Mouse (Mus musculus) limb, embryonic 15.5 days (tissue): ENCODE measurements at regions not wholly inside any gene's neighbourhood (a gene's known extent, or its start where the extent isn't known, plus 50 kb on each side); places are given as distances from the start of the nearest gene placed in this dataset.
A peak's percentile ranks its signal among the peaks of the same experiment; 100 is the strongest.
"Not testable (repeated sequence)": the region's sequence is repeated elsewhere in the genome, so short reads cannot be mapped to it uniquely, and the experiment has no call there.

ENCODE experiments used
- ATAC-seq: fragments of 200-750 bp; cut with Nextera tagmentation; 2 replicates; pipeline ENCODE4 v1.8.0; 2017; ENCODE audit warnings: low read depth, moderate TSS enrichment; ENCODE audit not compliant: insufficient number of reproducible peaks, low FRiP score, low TSS enrichment
- H3K27ac ChIP-seq: fragments of 300-500 bp; sonication (generic); 2 replicates; pipeline ENCODE4 v1.5.1; 2015; ENCODE audit warnings: moderate library complexity, mild to moderate bottlenecking, inconsistent platforms
- H3K27me3 ChIP-seq: fragments of 300-500 bp; sonication (generic); 2 replicates; pipeline ENCODE4 v1.6.1; 2015; ENCODE audit warnings: inconsistent platforms
- H3K36me3 ChIP-seq: fragments of 300-500 bp; sonication (generic); 2 replicates; pipeline ENCODE4 v1.6.1; 2015; ENCODE audit warnings: inconsistent platforms
- H3K4me1 ChIP-seq: fragments of 300-500 bp; sonication (generic); 2 replicates; pipeline ENCODE4 v1.6.1; 2015; ENCODE audit warnings: inconsistent platforms
- H3K4me2 ChIP-seq: fragments of 300-500 bp; sonication (generic); 2 replicates; pipeline ENCODE4 v1.6.1; 2015; ENCODE audit warnings: mild to moderate bottlenecking, inconsistent platforms
- H3K4me3 ChIP-seq: fragments of 300-500 bp; sonication (generic); 2 replicates; pipeline ENCODE4 v1.5.1; 2015; ENCODE audit warnings: mild to moderate bottlenecking, inconsistent platforms
- H3K9ac ChIP-seq: fragments of 300-500 bp; sonication (generic); 2 replicates; pipeline ENCODE4 v1.6.1; 2015; ENCODE audit warnings: inconsistent platforms
- H3K9me3 ChIP-seq: fragments of 300-500 bp; sonication (generic); 2 replicates; pipeline ENCODE4 v1.6.1; 2016; ENCODE audit warnings: inconsistent platforms
- WGBS: fragments of 180-500 bp; shearing (Covaris S2); methylation state at CpG from one replicate; pipeline ENCODE4 v1.1.7; 2015; 5-methylcytosine and 5-hydroxymethylcytosine counted together

DNA sequence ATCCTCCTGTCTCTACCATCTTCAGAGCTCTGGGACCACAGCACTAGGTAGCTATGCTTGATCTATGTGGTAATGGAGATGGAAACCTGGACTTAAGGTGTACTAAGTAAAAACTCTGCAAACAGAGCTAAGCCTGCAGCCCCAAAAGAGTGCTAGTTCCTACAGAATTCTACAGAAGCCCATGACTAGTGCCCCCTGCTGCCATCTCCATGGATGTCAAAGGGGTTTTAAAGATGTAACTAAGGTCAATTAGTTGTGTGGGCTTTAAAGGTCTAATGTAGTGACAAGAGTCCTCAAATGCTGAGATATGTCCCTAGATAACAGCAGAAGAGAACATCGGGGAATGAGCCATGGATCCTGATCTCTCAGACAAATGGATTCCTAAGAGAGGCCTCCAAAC lies 212.1 kb downstream of the Trib2 start:
- H3K4me2 ChIP-seq, result no peak overlapping the region

DNA sequence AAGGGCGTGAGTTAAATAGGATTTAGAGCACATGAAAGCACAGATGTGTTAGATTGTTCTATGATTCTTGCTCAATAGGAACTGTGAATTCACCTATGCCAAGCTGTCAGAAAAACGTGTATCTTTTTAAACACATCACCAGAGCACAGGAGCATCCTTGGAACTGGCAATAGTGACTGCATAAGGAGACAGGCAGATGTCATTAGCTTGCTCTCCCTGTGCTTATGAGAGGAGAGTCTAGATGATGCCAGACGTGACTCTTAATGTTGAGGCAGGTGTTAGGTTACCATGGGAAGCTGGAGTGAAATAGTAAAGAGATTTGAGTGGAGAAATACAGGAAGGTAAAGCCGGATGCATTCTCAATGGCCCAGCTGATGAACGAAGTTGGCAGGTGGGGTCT lies 212.8 kb downstream of the Trib2 start:
- 43% methylated on average over 5 of the region's 5 CpGs for WGBS
- no peak overlapping the region for H3K27ac ChIP-seq
- H3K9me3 ChIP-seq, result no peaks in the 10 kb centered on the region
- H3K4me2 ChIP-seq, result no peak overlapping the region
- no peak for ATAC-seq
- H3K4me1 ChIP-seq, result peaks cover 14% of the 10 kb centered on the region
- H3K27me3 ChIP-seq, result no peaks in the 10 kb centered on the region
- no peaks in the 10 kb centered on the region for H3K36me3 ChIP-seq
- H3K4me3 ChIP-seq, result no peak overlapping the region
- H3K9ac ChIP-seq, result no peak overlapping the region

More for the DNA sequence above, 212.1 kb downstream of the Trib2 start:
- 90% methylated on average over 1 of the region's 1 CpGs for WGBS
- no peak overlapping the region for H3K27ac ChIP-seq
- peaks cover 14% of the 10 kb centered on the region for H3K4me1 ChIP-seq
- no peak overlapping the region for H3K9ac ChIP-seq
- ATAC-seq, result no peak
- no peaks in the 10 kb centered on the region for H3K36me3 ChIP-seq
- no peak overlapping the region for H3K4me3 ChIP-seq
- H3K27me3 ChIP-seq, result no peaks in the 10 kb centered on the region
- no peaks in the 10 kb centered on the region for H3K9me3 ChIP-seq

DNA sequence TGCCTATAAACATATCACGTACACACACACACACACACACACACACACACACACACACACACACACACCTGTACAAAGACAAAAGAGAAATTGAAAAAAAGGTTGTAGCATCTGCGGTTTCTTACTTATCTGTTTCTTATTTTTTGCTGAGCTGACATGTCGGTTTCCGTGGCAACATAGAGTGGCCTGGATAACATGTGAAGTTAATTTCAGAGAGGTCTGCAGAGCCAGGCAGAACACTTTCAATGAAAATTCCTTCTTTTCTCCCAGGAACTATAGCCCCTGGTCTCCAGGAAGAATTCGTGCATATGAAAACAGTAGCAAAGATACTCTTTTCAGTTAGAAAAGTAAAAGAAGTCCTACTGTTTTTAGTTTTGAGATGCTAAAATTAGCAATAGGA lies 213.4 kb downstream of the Trib2 start:
- no peaks in the 10 kb centered on the region for H3K27me3 ChIP-seq
- peaks cover 14% of the 10 kb centered on the region for H3K4me1 ChIP-seq
- no peak overlapping the region for H3K9ac ChIP-seq
- H3K9me3 ChIP-seq, result no peaks in the 10 kb centered on the region
- H3K4me2 ChIP-seq, result no peak overlapping the region
- 28% methylated on average over 5 of the region's 5 CpGs for WGBS
- no peak overlapping the region for H3K27ac ChIP-seq
- H3K4me3 ChIP-seq, result no peak overlapping the region
- ATAC-seq, result 0 out of 2 replicates have a peak, but pooled peaks have one; percentile 69
- H3K36me3 ChIP-seq, result no peaks in the 10 kb centered on the region

DNA sequence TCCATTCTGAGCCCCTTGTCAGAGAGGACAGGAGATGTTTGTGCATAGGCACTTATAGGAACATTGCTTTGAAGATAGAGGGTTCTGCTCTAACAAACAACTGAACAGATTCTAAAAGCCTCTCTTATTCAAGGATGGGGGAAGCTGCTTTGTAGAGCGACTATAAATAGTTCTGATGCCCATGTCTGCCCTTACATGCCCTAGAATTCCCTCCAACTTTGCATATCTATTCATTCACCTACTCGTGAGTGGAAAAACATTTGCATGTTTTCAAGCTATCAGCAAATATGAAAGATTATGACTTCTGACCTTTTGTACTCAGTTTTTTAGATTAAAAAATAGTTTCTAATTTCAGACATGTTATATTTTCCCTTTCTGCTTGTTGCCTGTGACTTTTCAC lies 222.0 kb downstream of the Trib2 start:
- Histone ChIP-seq H3K4me3 (no peak overlapping the region), H3K36me3 (no peaks in the 10 kb centered on the region), H3K9me3 (no peaks in the 10 kb centered on the region), H3K27ac (no peak overlapping the region), H3K27me3 (no peaks in the 10 kb centered on the region), H3K4me1 (no peaks in the 10 kb centered on the region), H3K4me2 (no peak overlapping the region), H3K9ac (no peak overlapping the region)
- 64% methylated on average over 2 of the region's 2 CpGs for WGBS
- ATAC-seq, result no peak

DNA sequence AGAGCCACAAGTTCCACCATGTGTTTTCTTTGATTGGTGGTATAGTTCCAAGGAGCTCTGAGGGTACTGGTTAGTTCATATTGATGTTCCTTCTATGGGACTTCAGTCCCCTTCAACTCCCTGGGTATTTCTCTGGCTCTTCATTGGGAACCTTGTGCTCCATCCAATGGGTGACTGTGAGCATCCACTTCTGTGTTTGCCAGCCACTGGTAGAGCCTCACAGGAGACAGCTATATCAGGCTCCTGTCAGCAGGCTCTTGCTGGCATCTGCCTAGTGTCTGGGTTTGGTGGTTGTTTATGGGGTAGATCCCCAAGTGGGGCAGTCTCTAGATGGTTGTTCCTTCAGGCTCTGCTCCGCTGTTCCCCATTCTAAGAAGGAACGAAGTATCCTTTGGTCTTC lies 228.9 kb downstream of the Trib2 start:
- H3K27me3 ChIP-seq, H3K36me3 ChIP-seq, H3K27ac ChIP-seq, H3K9ac ChIP-seq, H3K4me2 ChIP-seq, ATAC-seq, H3K4me3 ChIP-seq, H3K9me3 ChIP-seq, H3K4me1 ChIP-seq: not testable (repeated sequence)
- WGBS, result 99% methylated on average over 2 of the region's 2 CpGs

DNA sequence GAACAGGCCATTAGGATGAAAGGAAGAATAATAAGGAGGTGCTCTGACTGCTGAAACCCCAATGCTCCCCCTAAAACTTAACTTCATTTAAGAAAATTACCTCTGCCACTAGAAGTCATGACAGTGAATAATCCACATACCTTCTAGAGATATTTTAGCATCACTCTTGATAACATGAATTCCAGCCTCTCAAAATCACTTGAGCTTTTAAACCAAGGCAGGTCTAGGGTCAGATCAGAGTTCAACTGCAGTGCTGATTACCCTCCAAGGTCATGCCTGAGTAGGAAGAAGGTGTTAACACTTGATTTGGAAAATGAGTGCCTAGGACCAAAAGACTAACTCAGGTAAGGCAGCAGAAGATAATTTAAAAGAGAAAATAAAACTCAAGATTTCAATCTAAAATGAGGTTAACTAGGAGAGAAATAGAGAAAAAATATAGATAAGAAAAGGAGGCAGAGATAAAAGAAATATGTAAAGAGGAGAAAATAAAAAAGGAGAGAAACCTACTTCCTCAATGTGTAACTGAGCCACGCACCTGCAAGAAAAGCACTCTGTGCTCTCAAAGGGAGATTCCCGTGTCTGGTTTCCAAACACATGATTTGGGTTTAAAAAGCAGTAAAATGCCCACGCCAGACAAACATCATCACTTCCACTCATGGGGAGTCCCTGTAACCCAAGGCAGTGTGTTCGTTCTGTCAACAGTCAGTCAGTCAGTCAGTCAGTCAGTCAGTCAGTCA lies 229.8 kb downstream of the Trib2 start:
- ATAC-seq, result no peak
- H3K36me3 ChIP-seq, result no peaks in the 10 kb centered on the region
- H3K9ac ChIP-seq, result no peak overlapping the region
- H3K27me3 ChIP-seq, result no peaks in the 10 kb centered on the region
- H3K4me1 ChIP-seq, result 0 out of 2 replicates have a peak, but pooled peaks cover 2% of the 10 kb centered on the region
- 63% methylated on average over 4 of the region's 4 CpGs for WGBS
- no peaks in the 10 kb centered on the region for H3K9me3 ChIP-seq
- H3K4me2 ChIP-seq, result no peak overlapping the region
- no peak overlapping the region for H3K27ac ChIP-seq
- H3K4me3 ChIP-seq, result no peak overlapping the region

DNA sequence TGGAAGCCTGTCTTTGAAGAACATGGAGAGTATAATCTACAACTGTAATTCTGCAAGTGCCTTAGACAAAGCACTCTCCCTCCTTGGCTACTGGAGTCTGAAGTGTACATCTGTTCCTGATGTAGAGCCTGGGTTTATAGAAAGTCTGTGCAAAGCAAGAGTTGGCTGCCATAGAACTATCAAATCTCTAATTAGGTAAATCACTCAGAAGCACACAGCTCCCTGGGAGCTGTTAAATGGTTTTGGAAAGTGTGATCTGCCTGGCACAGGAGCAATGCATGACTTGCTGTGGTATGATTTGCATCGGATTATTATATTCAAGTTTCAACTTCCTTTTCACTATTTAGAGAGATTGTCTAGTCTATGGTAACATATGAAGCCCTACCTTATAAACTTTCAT lies 230.9 kb downstream of the Trib2 start:
- no peaks in the 10 kb centered on the region for H3K27me3 ChIP-seq
- WGBS, result 33% methylated on average over 1 of the region's 1 CpGs
- no peaks in the 10 kb centered on the region for H3K9me3 ChIP-seq
- 0 out of 2 replicates have a peak, but pooled peaks cover 2% of the 10 kb centered on the region for H3K4me1 ChIP-seq
- no peak overlapping the region for H3K4me2 ChIP-seq
- no peak overlapping the region for H3K9ac ChIP-seq
- H3K36me3 ChIP-seq, result no peaks in the 10 kb centered on the region
- ATAC-seq, result no peak
- no peak overlapping the region for H3K4me3 ChIP-seq
- H3K27ac ChIP-seq, result no peak overlapping the region

DNA sequence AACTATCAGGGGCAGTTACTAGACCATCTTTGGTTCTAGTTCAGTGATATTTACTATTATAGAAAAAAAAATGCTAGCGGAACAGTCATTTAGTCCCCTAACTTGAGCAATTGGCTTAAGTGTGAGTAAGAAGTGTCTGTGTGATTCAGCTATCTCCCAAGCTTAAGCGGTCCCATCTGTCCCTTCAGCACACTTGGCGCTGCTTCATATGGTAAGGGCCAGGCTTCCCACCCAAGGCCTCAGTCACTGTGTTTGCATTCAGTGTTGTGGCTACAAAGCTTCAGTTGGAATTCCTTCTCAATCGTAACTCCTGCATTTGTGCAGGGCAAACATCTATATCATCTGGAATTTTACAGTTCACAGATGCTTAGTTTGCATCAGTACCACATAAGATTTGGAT lies 232.0 kb downstream of the Trib2 start:
- Histone ChIP-seq H3K36me3 (no peaks in the 10 kb centered on the region), H3K27ac (no peak overlapping the region), H3K9me3 (no peaks in the 10 kb centered on the region), H3K27me3 (no peaks in the 10 kb centered on the region), H3K4me1 (0 out of 2 replicates have a peak, but pooled peaks cover 2% of the 10 kb centered on the region), H3K9ac (no peak overlapping the region), H3K4me2 (no peak overlapping the region), H3K4me3 (no peak overlapping the region)
- ATAC-seq, result no peak; the same call in 1 of the 2 replicates
- 74% methylated on average over 4 of the region's 4 CpGs for WGBS

DNA sequence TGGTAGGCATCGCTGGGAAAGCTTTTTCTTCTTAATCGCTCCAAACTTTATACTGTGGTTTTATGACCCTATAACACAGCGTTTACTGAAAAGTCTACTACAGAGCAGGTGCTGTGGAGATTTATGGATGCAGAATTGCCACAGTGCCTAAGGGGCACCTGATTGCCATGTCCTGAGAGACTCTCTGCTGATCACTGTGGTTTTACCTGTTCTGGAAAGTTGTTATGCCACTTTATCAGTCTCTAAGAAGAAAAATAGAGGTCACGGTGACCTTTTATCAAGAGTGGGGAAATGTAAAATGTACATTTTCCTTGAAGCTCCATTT lies 250.0 kb downstream of the Trib2 start:
- 16% methylated on average over 4 of the region's 4 CpGs for WGBS

DNA sequence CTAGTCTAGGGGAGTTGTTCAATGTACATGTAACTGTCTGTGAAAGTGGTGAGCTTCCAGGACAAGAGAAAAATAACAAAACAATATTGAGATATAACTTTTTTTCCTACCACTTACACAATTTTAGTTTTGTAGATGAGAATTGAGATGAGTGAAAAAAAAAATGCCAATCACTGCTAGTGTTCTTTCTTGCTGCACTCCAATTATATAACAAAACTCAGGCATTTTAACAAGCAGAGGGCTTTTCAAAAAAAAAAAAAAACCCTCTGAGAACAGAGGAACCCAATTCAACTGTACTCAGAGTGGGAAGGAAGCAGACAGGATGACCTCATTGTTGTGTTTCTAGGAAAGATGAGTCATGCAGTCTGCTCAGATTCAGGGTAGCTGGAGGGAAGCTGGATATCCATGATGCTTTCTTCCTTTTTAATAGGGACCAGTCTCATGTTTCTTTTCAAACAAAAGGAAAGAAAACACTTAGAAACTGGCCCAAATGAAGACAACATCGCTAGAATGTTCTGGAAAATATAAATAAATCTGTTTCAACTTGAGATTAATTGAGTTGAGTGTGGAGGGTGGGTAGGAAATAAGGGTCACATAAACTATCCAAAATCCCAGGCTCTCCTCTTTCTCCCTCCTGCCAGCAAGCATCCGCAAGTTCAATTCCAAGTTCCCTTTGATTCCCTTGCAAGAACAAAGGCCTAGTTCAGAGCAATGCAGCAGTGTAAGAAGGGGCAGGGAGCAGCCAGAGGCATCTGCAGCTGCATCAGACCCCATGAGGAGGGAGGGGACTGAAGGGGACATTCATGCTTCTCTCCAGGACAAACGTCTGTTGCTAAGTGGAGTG lies 250.6 kb downstream of the Trib2 start:
- no peak overlapping the region for H3K27ac ChIP-seq
- no peaks in the 10 kb centered on the region for H3K9me3 ChIP-seq
- H3K36me3 ChIP-seq, result no peaks in the 10 kb centered on the region
- H3K27me3 ChIP-seq, result no peaks in the 10 kb centered on the region
- H3K9ac ChIP-seq, result no peak overlapping the region
- no peak for ATAC-seq
- H3K4me3 ChIP-seq, result no peak overlapping the region
- no peak overlapping the region for H3K4me2 ChIP-seq
- peaks cover 5% of the 10 kb centered on the region for H3K4me1 ChIP-seq
- 21% methylated on average over 3 of the region's 3 CpGs for WGBS

More for the DNA sequence above, 250.0 kb downstream of the Trib2 start:
- H3K4me3 ChIP-seq, result no peak overlapping the region
- H3K27me3 ChIP-seq, result no peaks in the 10 kb centered on the region
- no peak overlapping the region for H3K27ac ChIP-seq
- H3K4me1 ChIP-seq, result peaks cover 5% of the 10 kb centered on the region
- no peaks in the 10 kb centered on the region for H3K36me3 ChIP-seq
- H3K4me2 ChIP-seq, result no peak overlapping the region
- no peaks in the 10 kb centered on the region for H3K9me3 ChIP-seq
- no peak for ATAC-seq
- H3K9ac ChIP-seq, result no peak overlapping the region

DNA sequence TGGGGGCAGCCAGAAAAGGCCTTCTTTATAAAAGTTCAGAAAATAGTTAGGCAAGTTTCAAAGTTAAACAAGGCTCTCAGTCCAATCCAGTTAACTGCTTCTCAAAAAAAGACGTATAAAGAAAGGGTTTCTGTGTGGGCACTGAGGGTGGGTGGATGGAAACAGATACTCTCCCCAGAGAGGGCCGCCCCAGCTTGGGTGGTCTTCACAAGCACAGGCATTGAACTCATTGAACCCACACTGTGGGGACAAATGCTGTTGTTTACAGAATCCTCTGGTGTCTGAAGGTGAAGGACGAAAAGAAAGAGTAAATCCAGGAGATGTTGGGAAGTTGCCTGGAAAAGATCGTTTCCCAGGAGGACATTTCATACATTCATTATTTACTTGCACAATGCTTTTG lies 253.9 kb downstream of the Trib2 start:
- H3K4me1 ChIP-seq, result peaks cover 5% of the 10 kb centered on the region
- no peaks in the 10 kb centered on the region for H3K27me3 ChIP-seq
- no peaks in the 10 kb centered on the region for H3K36me3 ChIP-seq
- ATAC-seq, result no peak
- no peak overlapping the region for H3K4me3 ChIP-seq
- H3K9me3 ChIP-seq, result no peaks in the 10 kb centered on the region
- no peak overlapping the region for H3K9ac ChIP-seq
- WGBS, result 47% methylated on average over 4 of the region's 4 CpGs
- H3K27ac ChIP-seq, result no peak overlapping the region
- no peak overlapping the region for H3K4me2 ChIP-seq

DNA sequence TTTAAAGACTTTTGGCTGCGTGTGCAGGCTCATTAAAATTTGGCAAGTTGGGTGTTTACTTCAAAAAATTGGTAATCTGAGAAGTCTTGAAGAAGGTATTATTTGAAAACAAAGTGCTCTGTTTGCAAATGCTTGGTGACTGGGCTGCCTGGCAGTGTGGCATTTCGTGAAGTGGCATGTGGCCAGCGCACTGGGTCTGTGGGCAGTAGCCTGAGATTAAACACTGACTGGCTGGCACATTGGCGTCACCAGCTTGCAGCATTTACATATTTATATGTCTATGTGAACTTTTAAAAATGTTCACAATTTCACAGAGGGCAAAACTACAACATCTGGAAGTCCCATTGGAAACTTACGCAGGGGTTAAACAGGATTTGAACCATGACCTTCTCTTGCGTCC lies 261.3 kb downstream of the Trib2 start:
- Histone ChIP-seq H3K9me3 (no peaks in the 10 kb centered on the region), H3K9ac (no peak overlapping the region), H3K4me3 (no peak overlapping the region), H3K4me2 (no peak overlapping the region), H3K36me3 (no peaks in the 10 kb centered on the region), H3K4me1 (peaks cover 7% of the 10 kb centered on the region), H3K27ac (no peak overlapping the region), H3K27me3 (no peaks in the 10 kb centered on the region)
- no peak for ATAC-seq
- WGBS, result 67% methylated on average over 6 of the region's 6 CpGs
